Mouse (Mus musculus) kidney, embryonic 14.5 days (tissue): ENCODE measurements around the gene Cabp7. TPM values are rescaled to one million over a fixed set of nuclear protein-coding genes. Genes with fewer than 3 reads are reported as not detected.

Source experiments
- ATAC-seq: fragments of 200-750 bp; cut with Nextera tagmentation; 2 replicates; pipeline ENCODE4 v1.8.0; 2017; ENCODE audit warnings: moderate number of reproducible peaks, mild to moderate bottlenecking, moderate TSS enrichment, moderate library complexity; ENCODE audit not compliant: low FRiP score, low TSS enrichment
- H3K27ac ChIP-seq: fragments of 300-500 bp; sonication (generic); 2 replicates; pipeline ENCODE4 v1.5.1; 2014; ENCODE audit warnings: low read depth, mild to moderate bottlenecking, low read length, moderate library complexity, mixed read lengths
- H3K27me3 ChIP-seq: fragments of 300-500 bp; sonication (generic); 2 replicates; pipeline ENCODE4 v1.6.1; 2014; ENCODE audit warnings: mild to moderate bottlenecking, low read length; ENCODE audit not compliant: control insufficient read depth, insufficient read depth
- H3K36me3 ChIP-seq: fragments of 300-500 bp; sonication (generic); 2 replicates; pipeline ENCODE4 v1.6.1; 2014; ENCODE audit warnings: low read length, mixed read lengths; ENCODE audit not compliant: control insufficient read depth, insufficient read depth
- H3K4me1 ChIP-seq: fragments of 300-500 bp; sonication (generic); 2 replicates; pipeline ENCODE4 v1.6.1; 2014; ENCODE audit warnings: low read length, mixed read lengths; ENCODE audit not compliant: control insufficient read depth, insufficient read depth
- H3K4me2 ChIP-seq: fragments of 300-500 bp; sonication (generic); replicated peaks from 2 replicates; pipeline ENCODE4 v1.6.1; 2014; ENCODE audit warnings: low read depth, mild to moderate bottlenecking, low read length
- H3K4me3 ChIP-seq: fragments of 300-500 bp; sonication (generic); 2 replicates; pipeline ENCODE4 v1.5.1; 2014; ENCODE audit warnings: mild to moderate bottlenecking, low read length
- H3K9ac ChIP-seq: fragments of 300-500 bp; sonication (generic); 2 replicates; pipeline ENCODE4 v1.6.1; 2014; ENCODE audit warnings: low read depth, mild to moderate bottlenecking, low read length, moderate library complexity
- H3K9me3 ChIP-seq: fragments of 300-500 bp; sonication (generic); 2 replicates; pipeline ENCODE4 v1.6.1; 2016; ENCODE audit warnings: low read length; ENCODE audit not compliant: control insufficient read depth
- WGBS: fragments of 180-500 bp; shearing (Covaris S2); extraction: QIAGEN DNeasy Blood & Tissue Kit; methylation state at CpG from one replicate; pipeline ENCODE4 v1.1.7; 2014; 5-methylcytosine and 5-hydroxymethylcytosine counted together
- polyA plus RNA-seq: library from polyadenylated mRNA; unstranded; fragments of >200 nt; fragmentation: Nextera tagmentation; extraction: Ambion mirVana; gene quantifications from 2 replicates; pipeline ENCODE4 v1.2.1, GENCODE M21; 2014

The Cabp7 gene
- 0.13 TPM in 1 of 2 replicates, not detected in the other for polyA plus RNA-seq

- Histone ChIP-seq H3K27ac (no peak within 1 kb of the TSS), H3K4me2 (peak within 1 kb of the TSS; percentile 98), H3K4me3 (peak within 1 kb of the TSS; percentile 49), H3K9me3 (no peaks in the 10 kb centered on the region), H3K9ac (peak within 1 kb of the TSS; percentile 12), H3K36me3 (no peaks in the 10 kb centered on the region), H3K27me3 (peaks cover 69% of the 10 kb centered on the region), H3K4me1 (peaks cover 10% of the 10 kb centered on the region; the same call in 1 of the 2 replicates)
- WGBS, result under 1% methylated on average over 15 of the region's 73 CpGs
- no peak for ATAC-seq
Measured at GRCm38 (mm10) chr11:4746733-4747132, at the start of gene Cabp7. Gene Cabp7, minus strand, starts transcription at chr11:4746778.

GRCm38 (mm10) chr11:4793006-4793405 lies 46.4 kb upstream of the Cabp7 start:
- no peak overlapping the region for H3K4me2 ChIP-seq
- 9% methylated on average over 3 of the region's 3 CpGs for WGBS
- peaks cover 29% of the 10 kb centered on the region; the same call in 1 of the 2 replicates for H3K36me3 ChIP-seq
- H3K27ac ChIP-seq, result no peak overlapping the region
- H3K9ac ChIP-seq, result no peak overlapping the region
- H3K9me3 ChIP-seq, result no peaks in the 10 kb centered on the region
- 0 out of 2 replicates have a peak, but pooled peaks have one; percentile 28 for ATAC-seq
- H3K4me3 ChIP-seq, result no peak overlapping the region
- H3K4me1 ChIP-seq, result no peaks in the 10 kb centered on the region
- H3K27me3 ChIP-seq, result no peaks in the 10 kb centered on the region

- H3K4me1 ChIP-seq, result no peaks in the 10 kb centered on the region
- H3K4me3 ChIP-seq, result no peak overlapping the region
- H3K27ac ChIP-seq, result no peak overlapping the region
- H3K36me3 ChIP-seq, result peaks cover 44% of the 10 kb centered on the region
- no peak for ATAC-seq
- H3K9me3 ChIP-seq, result no peaks in the 10 kb centered on the region
- 61% methylated on average over 6 of the region's 6 CpGs for WGBS
- H3K4me2 ChIP-seq, result no peak overlapping the region
- H3K27me3 ChIP-seq, result no peaks in the 10 kb centered on the region
- no peak overlapping the region for H3K9ac ChIP-seq
Measured at GRCm38 (mm10) chr11:4791549-4791948, 45.0 kb upstream of the Cabp7 start.

- H3K36me3 ChIP-seq, result peaks cover 52% of the 10 kb centered on the region
- no peak overlapping the region for H3K27ac ChIP-seq
- no peak overlapping the region for H3K4me3 ChIP-seq
- H3K4me2 ChIP-seq, result no peak overlapping the region
- 96% methylated on average over 5 of the region's 5 CpGs for WGBS
- no peak overlapping the region for H3K9ac ChIP-seq
- no peaks in the 10 kb centered on the region for H3K27me3 ChIP-seq
- ATAC-seq, result no peak
- H3K4me1 ChIP-seq, result no peaks in the 10 kb centered on the region
- no peaks in the 10 kb centered on the region for H3K9me3 ChIP-seq
Measured at GRCm38 (mm10) chr11:4789691-4790090, 43.1 kb upstream of the Cabp7 start.

GRCm38 (mm10) chr11:4784629-4785142 lies 38.1 kb upstream of the Cabp7 start:
- no peak for ATAC-seq
- no peak overlapping the region for H3K4me3 ChIP-seq
- no peak overlapping the region for H3K4me2 ChIP-seq
- no peak overlapping the region for H3K27ac ChIP-seq
- H3K27me3 ChIP-seq, result no peaks in the 10 kb centered on the region
- no peak overlapping the region for H3K9ac ChIP-seq
- no peaks in the 10 kb centered on the region for H3K4me1 ChIP-seq
- H3K36me3 ChIP-seq, result peaks cover 51% of the 10 kb centered on the region
- no peaks in the 10 kb centered on the region for H3K9me3 ChIP-seq
- 78% methylated on average over 5 of the region's 5 CpGs for whole genome bisulfite sequencing

GRCm38 (mm10) chr11:4783116-4783515 lies 36.5 kb upstream of the Cabp7 start:
- H3K4me3 ChIP-seq, result no peak overlapping the region
- H3K36me3 ChIP-seq, result peaks cover 51% of the 10 kb centered on the region
- no peak for ATAC-seq
- no peak overlapping the region for H3K4me2 ChIP-seq
- H3K27ac ChIP-seq, result no peak overlapping the region
- H3K27me3 ChIP-seq, result no peaks in the 10 kb centered on the region
- H3K9ac ChIP-seq, result no peak overlapping the region
- 75% methylated on average over 3 of the region's 3 CpGs for WGBS
- H3K4me1 ChIP-seq, result no peaks in the 10 kb centered on the region
- no peaks in the 10 kb centered on the region for H3K9me3 ChIP-seq

- no peak overlapping the region for H3K27ac ChIP-seq
- no peak overlapping the region for H3K4me2 ChIP-seq
- WGBS, result 52% methylated on average over 3 of the region's 3 CpGs
- no peak overlapping the region for H3K4me3 ChIP-seq
- H3K27me3 ChIP-seq, result no peaks in the 10 kb centered on the region
- H3K4me1 ChIP-seq, result no peaks in the 10 kb centered on the region
- no peak overlapping the region for H3K9ac ChIP-seq
- peak; percentile 63 for ATAC-seq
- H3K36me3 ChIP-seq, result peaks cover 32% of the 10 kb centered on the region; the same call in 1 of the 2 replicates
- no peaks in the 10 kb centered on the region for H3K9me3 ChIP-seq
Measured at GRCm38 (mm10) chr11:4780927-4781326, 34.3 kb upstream of the Cabp7 start.

- Histone ChIP-seq H3K9ac (no peak overlapping the region), H3K36me3 (peaks cover 10% of the 10 kb centered on the region; the same call in 1 of the 2 replicates), H3K4me3 (no peak overlapping the region), H3K27me3 (no peaks in the 10 kb centered on the region), H3K4me2 (no peak overlapping the region), H3K27ac (no peak overlapping the region), H3K4me1 (no peaks in the 10 kb centered on the region), H3K9me3 (no peaks in the 10 kb centered on the region)
- WGBS, result 31% methylated on average over 3 of the region's 3 CpGs
- no peak for ATAC-seq
Measured at GRCm38 (mm10) chr11:4772925-4773324, 26.3 kb upstream of the Cabp7 start.

GRCm38 (mm10) chr11:4771756-4772155 lies 25.2 kb upstream of the Cabp7 start:
- H3K27ac ChIP-seq, result no peak overlapping the region
- ATAC-seq, result no peak
- WGBS, result 82% methylated on average over 7 of the region's 7 CpGs
- no peaks in the 10 kb centered on the region for H3K27me3 ChIP-seq
- no peak overlapping the region for H3K4me3 ChIP-seq
- H3K9ac ChIP-seq, result no peak overlapping the region
- H3K36me3 ChIP-seq, result peaks cover 9% of the 10 kb centered on the region; the same call in 1 of the 2 replicates
- no peaks in the 10 kb centered on the region for H3K9me3 ChIP-seq
- H3K4me2 ChIP-seq, result no peak overlapping the region
- no peaks in the 10 kb centered on the region for H3K4me1 ChIP-seq
